Mouse (Mus musculus) stomach, postnatal 0 days (tissue): ENCODE measurements around the gene Nudt22.

Source experiments
- CTCF ChIP-seq: IDR thresholded peaks from 2 replicates; pipeline ENCODE4 v1.5.1; 2016; ENCODE audit warnings: antibody characterized with exemption, low read depth, mild to moderate bottlenecking, moderate library complexity
- EP300 ChIP-seq: optimal IDR thresholded peaks from 2 replicates; pipeline ENCODE3; 2016; ENCODE audit warnings: antibody characterized with exemption

GRCm38 (mm10) chr19:7039088-7039720 lies 43.3 kb upstream of the Nudt22 start:
- TF ChIP-seq CTCF: no peak
- TF ChIP-seq EP300: no peak
